Mouse (Mus musculus) urinary bladder, postnatal 4 days (tissue): ENCODE data around the gene Caln1.

Source experiments
- DNase-seq, 2 experiments: peaks; one replicate each; pipeline ENCODE4 v3.0.0; 2021 to 2022; ENCODE audit warnings: low spot score in 2 of 2

The Caln1 gene

GRCm38 (mm10) chr5:130691349-130691748 is 322.1 kb downstream of the Caln1 start:
- no peak for DNase-seq

GRCm38 (mm10) chr5:130699476-130699875 is 330.2 kb downstream of the Caln1 start:
- DNase-seq = no peak

GRCm38 (mm10) chr5:130701777-130702176 is 332.5 kb downstream of the Caln1 start:
- DNase-seq = no peak

GRCm38 (mm10) chr5:130702361-130702760 is 333.1 kb downstream of the Caln1 start:
- DNase-seq = no peak

- no peak for DNase-seq
Observed at GRCm38 (mm10) chr5:130704866-130705265, 335.6 kb downstream of the Caln1 start.

GRCm38 (mm10) chr5:130706202-130706855 is 337.1 kb downstream of the Caln1 start:
- DNase-seq = no peak

- no peak for DNase-seq
Observed at GRCm38 (mm10) chr5:130707755-130708154, 338.5 kb downstream of the Caln1 start.

GRCm38 (mm10) chr5:130708616-130709015 is 339.4 kb downstream of the Caln1 start:
- no peak for DNase-seq

- no peak for DNase-seq
Observed at GRCm38 (mm10) chr5:130711643-130712042, 342.4 kb downstream of the Caln1 start.

- DNase-seq = no peak
Observed at GRCm38 (mm10) chr5:130712281-130712680, 343.0 kb downstream of the Caln1 start.

GRCm38 (mm10) chr5:130715181-130715580 is 345.9 kb downstream of the Caln1 start:
- DNase-seq = no peak

GRCm38 (mm10) chr5:130718385-130718784 is 349.1 kb downstream of the Caln1 start:
- no peak for DNase-seq

- DNase-seq = no peak
Observed at GRCm38 (mm10) chr5:130742171-130742570, 372.9 kb downstream of the Caln1 start.

- no peak for DNase-seq
Observed at GRCm38 (mm10) chr5:130757517-130757916, 388.3 kb downstream of the Caln1 start.

- no peak for DNase-seq
Observed at GRCm38 (mm10) chr5:130765784-130766183, 396.5 kb downstream of the Caln1 start.

GRCm38 (mm10) chr5:130771061-130771741 is 401.9 kb downstream of the Caln1 start:
- no peak for DNase-seq

GRCm38 (mm10) chr5:130772491-130772890 is 403.2 kb downstream of the Caln1 start:
- no peak for DNase-seq

- DNase-seq = no peak
Observed at GRCm38 (mm10) chr5:130774946-130775345, 405.7 kb downstream of the Caln1 start.

- no peak for DNase-seq
Observed at GRCm38 (mm10) chr5:130792755-130793452, 423.6 kb downstream of the Caln1 start.

GRCm38 (mm10) chr5:130797713-130798112 is 428.5 kb downstream of the Caln1 start:
- DNase-seq = no peak

- no peak for DNase-seq
Observed at GRCm38 (mm10) chr5:130810314-130810713, 441.1 kb downstream of the Caln1 start.

GRCm38 (mm10) chr5:130810846-130811245 is 441.6 kb downstream of the Caln1 start:
- no peak for DNase-seq

GRCm38 (mm10) chr5:130811266-130811665 is 442.0 kb downstream of the Caln1 start:
- peak in 1 of 2 experiments; percentile 65 for DNase-seq
